Mouse (Mus musculus): ENCODE data around the gene Csdc2.

DNA sequence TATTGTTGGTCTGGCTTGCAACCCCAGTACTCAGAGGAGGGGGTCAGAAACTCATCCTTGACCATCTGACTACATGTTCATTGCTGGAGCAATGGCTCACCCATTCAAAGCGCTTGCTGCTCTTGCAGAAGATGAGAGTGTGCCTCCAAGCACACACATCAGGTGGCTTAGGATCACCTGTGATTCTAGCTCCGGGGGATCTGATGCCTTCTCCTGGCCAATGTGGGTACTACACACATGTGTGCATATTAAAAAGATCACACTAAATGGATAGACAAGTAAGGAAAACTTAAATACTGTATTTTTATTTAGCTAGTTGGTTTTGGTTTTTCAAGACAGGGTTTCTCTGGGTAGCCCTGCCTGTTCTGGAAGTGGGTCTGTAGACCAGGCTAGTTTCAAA, 4.5 kb downstream of the Csdc2 start:
- TF ChIP-seq CTCF (IDR thresholded peaks at IDR 0.05; ENCODE audit: extremely low read depth, insufficient read depth, low read length): no peak
- TF ChIP-seq POLR2A (IDR thresholded peaks at IDR 0.05; ENCODE audit: extremely low read depth, insufficient read depth, low read length): no peak
